ENCODE assay signal across 7 mouse cellular contexts in genomic region chr7:66434453-66434935, GRCm38 (mm10). TPM values are rescaled to one million over a fixed set of nuclear protein-coding genes. Genes with fewer than 3 reads are reported as not detected.
DNase-seq lines count a peak whose midpoint lies in the region; ATAC-seq and TF ChIP-seq lines count a peak whose summit lies in the region.

No protein-coding gene starts in this region.

- H3K4me1 ChIP-seq in E14TG2a.4 (replicated peaks; ENCODE audit: low read depth, low read length) = peaks cover 3% of the 10 kb centered on the region; the same call in 1 of the 2 replicates
- H3K4me1 ChIP-seq in cortical plate, adult 2 months (ENCODE audit: control insufficient read depth, insufficient read depth, low read length) = no peaks in the 10 kb centered on the region
- no peaks in the 10 kb centered on the region for H3K4me1 ChIP-seq in lung, postnatal 0 days (ENCODE audit: insufficient read depth, low read depth, low read length)

- no peak for TF ChIP-seq POLR2A in cortical plate, adult 2 months (IDR thresholded peaks at IDR 0.05; ENCODE audit: extremely low read depth, insufficient read depth, low read length)

- H3K36me3 ChIP-seq in E14TG2a.4 (ENCODE audit: insufficient read depth, low read length) = no peaks in the 10 kb centered on the region
- no peaks in the 10 kb centered on the region for H3K36me3 ChIP-seq in lung, postnatal 0 days (ENCODE audit: insufficient read depth, low read length)

- H3K27ac ChIP-seq in cortical plate, adult 2 months (ENCODE audit: insufficient read depth, low read length) = no peak overlapping the region
- no peak overlapping the region for H3K27ac ChIP-seq in lung, postnatal 0 days (ENCODE audit: low read length)

- H3K27me3 ChIP-seq in E14TG2a.4 (ENCODE audit: insufficient read depth, low read length) = peaks cover 9% of the 10 kb centered on the region
- H3K27me3 ChIP-seq in lung, postnatal 0 days (replicated peaks; ENCODE audit: insufficient read depth, low read length) = no peaks in the 10 kb centered on the region

- TF ChIP-seq CTCF in E14TG2a.4 (conservative IDR thresholded peaks at IDR 0.05; ENCODE audit: low read length) = peak; percentile 99
- TF ChIP-seq CTCF in cortical plate, adult 2 months (IDR thresholded peaks at IDR 0.05; ENCODE audit: extremely low read depth, insufficient read depth, low read length) = peak; percentile 89
- TF ChIP-seq CTCF in lung, postnatal 0 days (IDR thresholded peaks at IDR 0.05) = peak; percentile 94

- peak; percentile 69 for DNase-seq in ZHBTc4 (ENCODE audit: low read depth, low spot score)
- DNase-seq in layer of hippocampus, adult 11-12 months (ENCODE audit: low spot score) = peak; percentile 73
- peak; percentile 70 for DNase-seq in lung, postnatal 0 days (ENCODE audit: low spot score)
- peak; percentile 64 for DNase-seq in right cerebral cortex, adult 18-20 months

- no peak overlapping the region for H3K4me3 ChIP-seq in E14TG2a.4 (replicated peaks; ENCODE audit: low read length)
- no peak overlapping the region for H3K4me3 ChIP-seq in cortical plate, adult 2 months (ENCODE audit: insufficient read depth, low read length)
- no peak overlapping the region for H3K4me3 ChIP-seq in lung, postnatal 0 days (ENCODE audit: low read depth, low read length)

- peak; percentile 72 for ATAC-seq in granulocyte monocyte progenitor cell, adult 5-6 weeks (replicated peaks; ENCODE audit: poor library complexity, severe bottlenecking)
- peak; percentile 76 for ATAC-seq in lung, postnatal 0 days

- WGBS in lung, postnatal 0 days = 32% methylated on average over 10 of the region's 10 CpGs

- no peaks in the 10 kb centered on the region for H3K9me3 ChIP-seq in E14TG2a.4 (ENCODE audit: low read length)
- H3K9me3 ChIP-seq in lung, postnatal 0 days (ENCODE audit: low read length) = no peaks in the 10 kb centered on the region

- no peak for TF ChIP-seq EP300 in lung, postnatal 0 days (IDR thresholded peaks at IDR 0.05)

- H3K9ac ChIP-seq in lung, postnatal 0 days (replicated peaks; ENCODE audit: low read depth) = no peak overlapping the region

- no peak overlapping the region for H3K4me2 ChIP-seq in lung, postnatal 0 days (replicated peaks; ENCODE audit: low read depth, low read length)

RNA-seq across cellular contexts. Expression of gene Aldh1a3, which starts 7.2 kb away (rescaled TPM):
- 0.85 and 1.1 TPM in 2 replicates for polyA plus RNA-seq in cortical plate, adult 2 months (2012; rRNA removed)
- total RNA-seq in granulocyte monocyte progenitor cell, adult 5-6 weeks (2014; fragmentation: Nextera tagmentation) = 0.15 and 0.86 TPM in 2 replicates
- not detected in 2 replicates for total RNA-seq in granulocyte monocyte progenitor cell, adult 5-6 weeks (2017)
- 0.84 and 1.7 TPM in 2 replicates for polyA plus RNA-seq in lung, postnatal 0 days (2015; fragmentation: Nextera tagmentation; extraction: Ambion mirVana)

RNA-seq across cellular contexts. Expression of gene Lrrk1, which starts 46.3 kb away (rescaled TPM):
- polyA plus RNA-seq in cortical plate, adult 2 months (2012; rRNA removed) = 3.2 and 3.5 TPM in 2 replicates
- total RNA-seq in granulocyte monocyte progenitor cell, adult 5-6 weeks (2014; fragmentation: Nextera tagmentation) = 24.7 and 37.1 TPM in 2 replicates
- total RNA-seq in granulocyte monocyte progenitor cell, adult 5-6 weeks (2017) = 17.1 and 22.6 TPM in 2 replicates
- 20.5 and 27.9 TPM in 2 replicates for polyA plus RNA-seq in lung, postnatal 0 days (2015; fragmentation: Nextera tagmentation; extraction: Ambion mirVana)
